Mouse (Mus musculus) bone marrow, adult 2 months (tissue): ENCODE data around the gene Fgfr2. TPM values are rescaled to one million over a fixed set of nuclear protein-coding genes. Genes with fewer than 3 reads are reported as not detected.

ENCODE experiments used
- H3K27ac ChIP-seq: fragments of 200-500 bp; 2 replicates; pipeline ENCODE4 v1.5.1; 2012; ENCODE audit warnings: low read depth, mild to moderate bottlenecking, control low read depth, inconsistent platforms, low read length; ENCODE audit not compliant: control insufficient read depth, poor library complexity, insufficient read depth
- H3K4me1 ChIP-seq: fragments of 200-500 bp; 2 replicates; pipeline ENCODE4 v1.6.1; 2011; ENCODE audit warnings: low read length; ENCODE audit not compliant: control insufficient read depth, insufficient read depth
- H3K4me3 ChIP-seq: fragments of 200-500 bp; replicated peaks from 2 replicates; pipeline ENCODE3; 2011; ENCODE audit warnings: mild to moderate bottlenecking, low read depth, low read length, control low read depth; ENCODE audit not compliant: control insufficient read depth
- CTCF ChIP-seq: fragments of 200-500 bp; IDR thresholded peaks from 2 replicates; pipeline ENCODE4 v1.5.1; 2011; ENCODE audit warnings: low read length, control low read depth; ENCODE audit not compliant: control insufficient read depth, insufficient read depth
- POLR2A ChIP-seq: fragments of 200-500 bp; IDR thresholded peaks from 2 replicates; pipeline ENCODE4 v1.6.1; 2011; ENCODE audit warnings: low read depth, mild to moderate bottlenecking, control low read depth, low read length, borderline replicate concordance; ENCODE audit not compliant: control insufficient read depth
- WGBS: fragments of 180-500 bp; shearing (Covaris S2); methylation state at CpG from one replicate; pipeline ENCODE4 v1.1.7; 2018; 5-methylcytosine and 5-hydroxymethylcytosine counted together
- polyA plus RNA-seq: library from polyadenylated mRNA; stranded (reverse); fragments of >200 nt; gene quantifications from 2 replicates; pipeline ENCODE4 v1.2.4, GENCODE M21; 2011; ENCODE audit warnings: low replicate concordance; ENCODE audit not compliant: missing spikeins, insufficient read depth, insufficient read length

Gene Fgfr2
- polyA plus RNA-seq, 1 experiment, result 8.2 TPM

DNA sequence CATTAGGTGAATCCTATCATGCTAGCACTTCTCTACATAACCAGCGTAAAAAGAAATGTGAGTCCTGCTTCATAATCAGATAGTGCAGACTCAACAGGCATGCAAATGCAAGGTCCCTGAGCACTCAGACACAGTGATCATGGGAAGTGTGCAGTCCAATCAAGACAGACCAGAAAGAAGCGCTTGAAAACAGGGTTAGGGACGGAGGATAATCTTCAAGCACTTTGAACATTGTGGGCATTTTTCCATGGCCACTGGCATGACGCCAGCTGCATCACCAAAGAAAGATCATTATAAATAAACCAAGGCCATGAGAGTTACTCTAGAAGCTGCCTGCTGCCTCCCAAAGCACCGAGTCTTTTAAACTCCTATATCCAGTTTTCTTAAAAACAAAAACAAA lies 2923.8 kb downstream of the Fgfr2 start:
- Histone ChIP-seq H3K4me3 (no peak overlapping the region), H3K4me1 (no peaks in the 10 kb centered on the region), H3K27ac (no peak overlapping the region)
- TF ChIP-seq POLR2A (no peak), CTCF (no peak)
- 72% methylated on average over 5 of the region's 5 CpGs for WGBS

GRCm38 (mm10) chr7:130195081-130195480 lies 2928.1 kb downstream of the Fgfr2 start:
- H3K27ac ChIP-seq, result no peak overlapping the region
- WGBS, result 63% methylated on average over 2 of the region's 2 CpGs
- TF ChIP-seq POLR2A (no peak), CTCF (no peak)
- H3K4me3 ChIP-seq, result no peak overlapping the region
- no peaks in the 10 kb centered on the region for H3K4me1 ChIP-seq

- H3K4me3 ChIP-seq, result no peak overlapping the region
- WGBS, result 26% methylated on average over 15 of the region's 15 CpGs
Observed at GRCm38 (mm10) chr7:130190329-130190975, 2932.7 kb downstream of the Fgfr2 start.

DNA sequence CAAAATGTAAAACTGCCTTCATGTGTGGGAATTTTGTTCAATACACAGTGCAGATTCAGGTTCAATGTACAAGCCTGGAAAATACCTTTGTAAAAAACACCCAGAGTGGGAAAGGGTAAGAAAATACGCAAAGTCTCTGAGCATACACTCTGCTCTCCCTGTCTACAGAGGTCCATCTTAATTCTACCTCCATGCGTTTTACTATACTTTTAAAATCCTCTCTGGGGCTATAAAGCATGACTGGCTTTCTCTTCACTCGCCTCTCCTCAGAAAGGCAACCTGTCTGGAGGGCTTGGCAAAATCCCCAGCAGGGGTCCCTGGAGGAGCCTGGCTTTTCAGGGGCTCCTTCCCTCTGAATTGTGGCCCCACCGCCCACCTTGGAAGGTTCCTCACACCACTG lies 2933.2 kb downstream of the Fgfr2 start:
- WGBS, result 64% methylated on average over 4 of the region's 4 CpGs
- H3K4me1 ChIP-seq, result no peaks in the 10 kb centered on the region
- H3K4me3 ChIP-seq, result no peak overlapping the region
- no peak overlapping the region for H3K27ac ChIP-seq
- TF ChIP-seq CTCF, result no peak
- no peak for TF ChIP-seq POLR2A

More at GRCm38 (mm10) chr7:130190329-130190975, 2932.7 kb downstream of the Fgfr2 start:
- no peaks in the 10 kb centered on the region for H3K4me1 ChIP-seq
- H3K27ac ChIP-seq, result no peak overlapping the region
- no peak for TF ChIP-seq CTCF
- TF ChIP-seq POLR2A, result no peak

GRCm38 (mm10) chr7:130188108-130188507 lies 2935.0 kb downstream of the Fgfr2 start:
- 70% methylated on average over 2 of the region's 2 CpGs for WGBS
- Histone ChIP-seq H3K4me3 (no peak overlapping the region), H3K27ac (no peak overlapping the region), H3K4me1 (no peaks in the 10 kb centered on the region)
- no peak for TF ChIP-seq POLR2A
- TF ChIP-seq CTCF, result no peak

- 71% methylated on average over 5 of the region's 5 CpGs for whole genome bisulfite sequencing
- no peak overlapping the region for H3K27ac ChIP-seq
- H3K4me1 ChIP-seq, result no peaks in the 10 kb centered on the region
- TF ChIP-seq CTCF, result no peak
- TF ChIP-seq POLR2A, result no peak
- H3K4me3 ChIP-seq, result no peak overlapping the region
Observed at GRCm38 (mm10) chr7:130184864-130185263, 2938.3 kb downstream of the Fgfr2 start.

GRCm38 (mm10) chr7:130183960-130184359 lies 2939.2 kb downstream of the Fgfr2 start:
- no peaks in the 10 kb centered on the region for H3K4me1 ChIP-seq
- TF ChIP-seq CTCF (no peak), POLR2A (no peak)
- H3K27ac ChIP-seq, result no peak overlapping the region
- H3K4me3 ChIP-seq, result no peak overlapping the region
- WGBS, result 77% methylated on average over 5 of the region's 5 CpGs

- WGBS, result 58% methylated on average over 18 of the region's 18 CpGs
- TF ChIP-seq POLR2A (no peak), CTCF (no peak)
- Histone ChIP-seq H3K4me3 (no peak overlapping the region), H3K27ac (no peak overlapping the region), H3K4me1 (no peaks in the 10 kb centered on the region)
Observed at GRCm38 (mm10) chr7:130182551-130182950, 2940.6 kb downstream of the Fgfr2 start.

- H3K4me1 ChIP-seq, result no peaks in the 10 kb centered on the region
- no peak for TF ChIP-seq CTCF
- TF ChIP-seq POLR2A, result no peak
- WGBS, result 45% methylated on average over 3 of the region's 3 CpGs
- no peak overlapping the region for H3K27ac ChIP-seq
- H3K4me3 ChIP-seq, result no peak overlapping the region
Observed at GRCm38 (mm10) chr7:130178991-130179390, 2944.2 kb downstream of the Fgfr2 start.
